Mouse (Mus musculus) stomach, postnatal 0 days (tissue): ENCODE measurements around the gene Alkbh5. TPM values are rescaled to one million over a fixed set of nuclear protein-coding genes. Genes with fewer than 3 reads are reported as not detected.
"Not testable (repeated sequence)": the region's sequence is repeated elsewhere in the genome, so short reads cannot be mapped to it uniquely, and the experiment has no call there.

Source experiments
- ATAC-seq: fragments of 200-750 bp; cut with Nextera tagmentation; 2 replicates; pipeline ENCODE4 v1.8.0; 2017; ENCODE audit not compliant: low FRiP score, low TSS enrichment
- DNase-seq: peaks from one replicate; pipeline ENCODE4 v3.0.0-alpha.2; 2016; ENCODE audit warnings: low spot score
- H3K27ac ChIP-seq: fragments of 300-500 bp; sonication (generic); replicated peaks from 2 replicates; pipeline ENCODE4 v1.5.1; 2014; ENCODE audit warnings: mild to moderate bottlenecking, control low read depth
- H3K27me3 ChIP-seq: fragments of 300-500 bp; sonication (generic); 2 replicates; pipeline ENCODE4 v1.6.1; 2014; ENCODE audit warnings: low read length; ENCODE audit not compliant: control insufficient read depth, insufficient read depth
- H3K36me3 ChIP-seq: fragments of 300-500 bp; sonication (generic); 2 replicates; pipeline ENCODE4 v1.6.1; 2014; ENCODE audit warnings: low read length, mixed read lengths; ENCODE audit not compliant: control insufficient read depth, insufficient read depth
- H3K4me1 ChIP-seq: fragments of 300-500 bp; sonication (generic); replicated peaks from 2 replicates; pipeline ENCODE4 v1.6.1; 2014; ENCODE audit warnings: antibody characterized with exemption; ENCODE audit not compliant: control insufficient read depth, insufficient read depth
- H3K4me2 ChIP-seq: fragments of 300-500 bp; sonication (generic); replicated peaks from 2 replicates; pipeline ENCODE4 v1.6.1; 2014; ENCODE audit warnings: low read depth, mild to moderate bottlenecking, control low read depth, moderate library complexity
- H3K4me3 ChIP-seq: fragments of 300-500 bp; sonication (generic); 2 replicates; pipeline ENCODE4 v1.5.1; 2014; ENCODE audit warnings: low read depth, low read length, control low read depth
- H3K9ac ChIP-seq: fragments of 300-500 bp; sonication (generic); 2 replicates; pipeline ENCODE4 v1.6.1; 2014; ENCODE audit warnings: mild to moderate bottlenecking, low read length, control low read depth, mixed read lengths
- H3K9me3 ChIP-seq: fragments of 300-500 bp; sonication (generic); 2 replicates; pipeline ENCODE4 v1.6.1; 2016; ENCODE audit warnings: low read length; ENCODE audit not compliant: control insufficient read depth
- CTCF ChIP-seq: IDR thresholded peaks from 2 replicates; pipeline ENCODE4 v1.5.1; 2016; ENCODE audit warnings: antibody characterized with exemption, low read depth, mild to moderate bottlenecking, moderate library complexity
- EP300 ChIP-seq: optimal IDR thresholded peaks from 2 replicates; pipeline ENCODE3; 2016; ENCODE audit warnings: antibody characterized with exemption
- WGBS: fragments of 180-500 bp; shearing (Covaris S2); extraction: QIAGEN DNeasy Blood & Tissue Kit; methylation state at CpG from one replicate; pipeline ENCODE4 v1.1.7; 2014; 5-methylcytosine and 5-hydroxymethylcytosine counted together
- polyA plus RNA-seq: library from polyadenylated mRNA; unstranded; fragments of >200 nt; fragmentation: Nextera tagmentation; extraction: Ambion mirVana; gene quantifications from 2 replicates; pipeline ENCODE4 v1.2.1, GENCODE M21; 2015

Alkbh5 gene
- polyA plus RNA-seq, 1 experiment from 2014 or later, result 26.3 TPM

DNA sequence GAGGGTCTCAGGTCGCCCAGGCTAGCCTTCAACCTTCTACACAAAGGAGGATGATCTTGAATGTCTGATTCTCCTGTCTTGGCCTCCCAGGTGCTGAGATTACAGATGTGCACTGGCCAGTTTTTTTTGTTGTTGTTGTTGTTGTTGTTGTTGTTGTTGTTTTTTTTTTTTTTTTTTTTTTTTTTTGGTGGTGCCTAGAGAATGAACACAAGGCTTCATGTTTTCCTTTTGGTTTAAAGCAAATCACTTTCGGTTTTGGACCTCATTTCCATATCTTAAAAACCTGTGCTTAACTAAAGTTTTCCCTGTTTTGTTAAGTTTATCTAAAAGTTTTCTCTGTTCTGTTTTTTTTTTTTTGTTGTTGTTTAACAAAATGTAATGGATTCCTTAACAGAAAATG, 3.4 kb downstream of the Alkbh5 start:
- TF ChIP-seq CTCF, result no peak
- H3K27me3 ChIP-seq, result no peaks in the 10 kb centered on the region
- 6% methylated on average over 2 of the region's 2 CpGs for WGBS
- peak overlapping the region; percentile 95 for H3K4me3 ChIP-seq
- H3K27ac ChIP-seq, result no peak overlapping the region; the same call in 1 of the 2 replicates
- peak overlapping the region; percentile 93 for H3K4me2 ChIP-seq
- H3K9me3 ChIP-seq, result no peaks in the 10 kb centered on the region
- H3K9ac ChIP-seq, result peak overlapping the region; percentile 96
- H3K36me3 ChIP-seq, result peaks cover 6% of the 10 kb centered on the region; the same call in 1 of the 2 replicates
- peaks cover 8% of the 10 kb centered on the region for H3K4me1 ChIP-seq
- DNase-seq, result no peak
- ATAC-seq, result no peak

DNA sequence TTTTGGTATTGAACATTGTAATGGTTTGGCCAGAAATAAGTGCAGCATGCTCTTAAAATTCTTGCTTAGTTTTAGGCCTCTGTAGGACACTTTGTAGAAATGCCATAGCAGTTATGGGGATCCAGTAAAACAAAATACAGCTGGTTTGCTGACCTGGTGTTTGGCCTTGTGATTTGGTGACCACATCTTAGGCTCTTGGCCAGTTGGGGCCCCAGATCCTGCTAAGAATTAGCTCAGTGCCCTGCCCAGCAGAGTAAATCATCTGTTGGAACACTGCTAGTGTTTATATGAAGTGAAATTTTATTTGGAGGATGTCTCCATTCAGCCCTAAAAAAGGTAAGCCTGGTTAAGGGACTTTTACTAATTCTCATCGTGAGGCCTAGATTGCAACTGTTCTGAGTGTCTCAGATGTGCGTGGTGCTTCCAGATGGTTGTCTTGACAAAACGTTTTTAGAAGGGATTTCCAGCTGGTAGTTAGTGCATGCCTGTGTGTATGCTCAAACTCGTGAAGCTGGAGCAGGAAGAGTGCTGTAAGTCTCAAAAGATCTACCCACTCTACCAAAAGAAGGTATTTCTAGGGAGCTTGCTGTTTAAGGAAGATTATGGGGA, 3.9 kb downstream of the Alkbh5 start:
- peaks cover 6% of the 10 kb centered on the region; the same call in 1 of the 2 replicates for H3K36me3 ChIP-seq
- 2% methylated on average over 4 of the region's 4 CpGs for WGBS
- H3K27me3 ChIP-seq, result no peaks in the 10 kb centered on the region
- peak overlapping the region; percentile 95 for H3K4me3 ChIP-seq
- H3K9ac ChIP-seq, result 0 out of 2 replicates have a peak overlapping the region, but pooled peaks have one; percentile 24
- TF ChIP-seq CTCF (no peak), EP300 (no peak)
- peak overlapping the region; percentile 19; the same call in 1 of the 2 replicates for H3K27ac ChIP-seq
- peak overlapping the region; percentile 93 for H3K4me2 ChIP-seq
- DNase-seq (peak; percentile 50), ATAC-seq (no peak)
- H3K9me3 ChIP-seq, result no peaks in the 10 kb centered on the region
- peaks cover 8% of the 10 kb centered on the region for H3K4me1 ChIP-seq

- H3K4me3 ChIP-seq, result peak overlapping the region; percentile 95; the same call in 1 of the 2 replicates
- no peaks in the 10 kb centered on the region for H3K27me3 ChIP-seq
- peak overlapping the region; percentile 93 for H3K4me2 ChIP-seq
- 0 out of 2 replicates have a peak overlapping the region, but pooled peaks have one; percentile 24 for H3K9ac ChIP-seq
- WGBS, result 41% methylated on average over 2 of the region's 2 CpGs
- H3K27ac ChIP-seq, result 0 out of 2 replicates have a peak overlapping the region, but pooled peaks have one; percentile 45
- DNase-seq (no peak), ATAC-seq (no peak)
- TF ChIP-seq EP300, result no peak
- TF ChIP-seq CTCF, result no peak
- H3K4me1 ChIP-seq, result peaks cover 8% of the 10 kb centered on the region
- no peaks in the 10 kb centered on the region for H3K9me3 ChIP-seq
- peaks cover 6% of the 10 kb centered on the region; the same call in 1 of the 2 replicates for H3K36me3 ChIP-seq
Observed at GRCm38 (mm10) chr11:60540761-60541160, 4.6 kb downstream of the Alkbh5 start.

DNA sequence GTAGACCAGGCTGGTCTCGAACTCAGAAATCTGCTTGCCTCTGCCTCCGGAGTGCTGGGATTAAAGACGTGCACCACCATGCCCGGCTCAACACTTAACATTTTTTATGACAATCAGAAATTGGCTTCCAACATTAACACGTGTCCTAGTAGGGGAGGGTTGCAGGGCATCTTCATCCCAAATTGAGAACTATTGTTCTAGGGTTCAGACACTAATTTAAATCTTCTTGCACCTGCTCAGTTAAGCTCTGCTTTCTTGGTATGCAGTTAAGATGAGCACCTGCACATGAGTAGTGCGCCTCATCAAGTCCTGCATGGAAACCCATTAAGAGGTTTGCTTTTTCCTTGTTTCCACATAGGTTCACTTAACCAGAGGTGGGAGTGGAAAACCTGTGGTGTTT, 5.7 kb downstream of the Alkbh5 start:
- peaks cover 6% of the 10 kb centered on the region; the same call in 1 of the 2 replicates for H3K36me3 ChIP-seq
- TF ChIP-seq EP300 (no peak), CTCF (no peak)
- WGBS, result 79% methylated on average over 6 of the region's 6 CpGs
- H3K4me3 ChIP-seq, result no peak overlapping the region
- H3K9me3 ChIP-seq, result no peaks in the 10 kb centered on the region
- no peak for DNase-seq
- H3K4me1 ChIP-seq, result peaks cover 3% of the 10 kb centered on the region; the same call in 1 of the 2 replicates
- H3K4me2 ChIP-seq, result no peak overlapping the region
- ATAC-seq, result no peak
- H3K27ac ChIP-seq, result no peak overlapping the region
- no peak overlapping the region for H3K9ac ChIP-seq
- H3K27me3 ChIP-seq, result no peaks in the 10 kb centered on the region

GRCm38 (mm10) chr11:60543211-60543610, 7.0 kb downstream of the Alkbh5 start:
- WGBS, result 87% methylated on average over 5 of the region's 5 CpGs
- H3K9ac ChIP-seq, ATAC-seq, H3K27me3 ChIP-seq, H3K9me3 ChIP-seq, H3K36me3 ChIP-seq, DNase-seq, H3K4me2 ChIP-seq, H3K27ac ChIP-seq, H3K4me3 ChIP-seq, H3K4me1 ChIP-seq: not testable (repeated sequence)

- Histone ChIP-seq H3K36me3 (peaks cover 9% of the 10 kb centered on the region; the same call in 1 of the 2 replicates), H3K4me1 (peaks cover 3% of the 10 kb centered on the region; the same call in 1 of the 2 replicates), H3K4me3 (no peak overlapping the region), H3K9ac (no peak overlapping the region), H3K4me2 (no peak overlapping the region), H3K27ac (no peak overlapping the region), H3K27me3 (no peaks in the 10 kb centered on the region), H3K9me3 (no peaks in the 10 kb centered on the region)
- WGBS, result 27% methylated on average over 4 of the region's 4 CpGs
- TF ChIP-seq EP300, result no peak
- TF ChIP-seq CTCF, result no peak
- DNase-seq, result no peak
- no peak for ATAC-seq
Observed at GRCm38 (mm10) chr11:60545433-60545832, 9.3 kb downstream of the Alkbh5 start.
